Mouse (Mus musculus) lung, embryonic 15.5 days (tissue): ENCODE measurements around the gene Ficd. TPM values are rescaled to one million over a fixed set of nuclear protein-coding genes. Genes with fewer than 3 reads are reported as not detected.
"Not testable (repeated sequence)": the region's sequence is repeated elsewhere in the genome, so short reads cannot be mapped to it uniquely, and the experiment has no call there.

Source experiments
- ATAC-seq: fragments of 200-750 bp; cut with Nextera tagmentation; 2 replicates; pipeline ENCODE4 v1.8.0; 2017; ENCODE audit warnings: moderate number of reproducible peaks, borderline replicate concordance; ENCODE audit not compliant: low FRiP score, low TSS enrichment; ENCODE audit errors: extremely low read depth
- H3K27ac ChIP-seq: fragments of 300-500 bp; sonication (generic); 2 replicates; pipeline ENCODE4 v1.5.1; 2015; ENCODE audit warnings: moderate library complexity, mild to moderate bottlenecking, inconsistent platforms
- H3K27me3 ChIP-seq: fragments of 300-500 bp; sonication (generic); 2 replicates; pipeline ENCODE4 v1.6.1; 2015; ENCODE audit warnings: inconsistent platforms
- H3K36me3 ChIP-seq: fragments of 300-500 bp; sonication (generic); 2 replicates; pipeline ENCODE4 v1.6.1; 2015; ENCODE audit warnings: inconsistent platforms
- H3K4me1 ChIP-seq: fragments of 300-500 bp; sonication (generic); 2 replicates; pipeline ENCODE4 v1.6.1; 2015; ENCODE audit warnings: inconsistent platforms
- H3K4me2 ChIP-seq: fragments of 300-500 bp; sonication (generic); 2 replicates; pipeline ENCODE4 v1.6.1; 2015; ENCODE audit warnings: inconsistent platforms, mild to moderate bottlenecking, moderate library complexity
- H3K4me3 ChIP-seq: fragments of 300-500 bp; sonication (generic); 2 replicates; pipeline ENCODE4 v1.5.1; 2015; ENCODE audit warnings: mild to moderate bottlenecking, inconsistent platforms
- H3K9ac ChIP-seq: fragments of 300-500 bp; sonication (generic); 2 replicates; pipeline ENCODE4 v1.6.1; 2015; ENCODE audit warnings: inconsistent platforms
- H3K9me3 ChIP-seq: fragments of 300-500 bp; sonication (generic); 2 replicates; pipeline ENCODE4 v1.6.1; 2016; ENCODE audit warnings: inconsistent platforms
- WGBS: fragments of 180-500 bp; shearing (Covaris S2); methylation state at CpG from one replicate; pipeline ENCODE4 v1.1.7; 2015; 5-methylcytosine and 5-hydroxymethylcytosine counted together
- polyA plus RNA-seq: library from polyadenylated mRNA; unstranded; fragments of >200 nt; fragmentation: Nextera tagmentation; extraction: Ambion mirVana; gene quantifications from 2 replicates; pipeline ENCODE4 v1.2.1, GENCODE M21; 2015

The Ficd gene
- polyA plus RNA-seq, 1 experiment from 2014 or later, result 6.6 TPM

GRCm38 (mm10) chr5:113780082-113780752 lies 44.6 kb downstream of the Ficd start:
- Histone ChIP-seq H3K27me3 (peaks cover 4% of the 10 kb centered on the region; the same call in 1 of the 2 replicates), H3K9ac (no peak overlapping the region), H3K36me3 (peaks cover 19% of the 10 kb centered on the region), H3K4me2 (no peak overlapping the region), H3K4me1 (peaks cover 23% of the 10 kb centered on the region), H3K9me3 (no peaks in the 10 kb centered on the region), H3K27ac (no peak overlapping the region), H3K4me3 (no peak overlapping the region)
- 95% methylated on average over 3 of the region's 3 CpGs for whole genome bisulfite sequencing
- ATAC-seq, result no peak

- H3K9ac ChIP-seq, result no peak overlapping the region
- ATAC-seq, result no peak
- WGBS, result 81% methylated on average over 5 of the region's 5 CpGs
- H3K27me3 ChIP-seq, result peaks cover 4% of the 10 kb centered on the region; the same call in 1 of the 2 replicates
- no peak overlapping the region for H3K27ac ChIP-seq
- peaks cover 14% of the 10 kb centered on the region for H3K36me3 ChIP-seq
- H3K4me1 ChIP-seq, result peaks cover 23% of the 10 kb centered on the region
- H3K4me2 ChIP-seq, result no peak overlapping the region
- no peaks in the 10 kb centered on the region for H3K9me3 ChIP-seq
- H3K4me3 ChIP-seq, result no peak overlapping the region
These were observed 45.2 kb downstream of the Ficd start for GRCm38 (mm10) chr5:113780763-113781162.

GRCm38 (mm10) chr5:113781254-113781653 lies 45.7 kb downstream of the Ficd start:
- H3K36me3 ChIP-seq, result peaks cover 9% of the 10 kb centered on the region
- peaks cover 23% of the 10 kb centered on the region for H3K4me1 ChIP-seq
- H3K9ac ChIP-seq, result no peak overlapping the region
- no peaks in the 10 kb centered on the region for H3K9me3 ChIP-seq
- H3K4me3 ChIP-seq, result no peak overlapping the region
- peaks cover 4% of the 10 kb centered on the region; the same call in 1 of the 2 replicates for H3K27me3 ChIP-seq
- no peak overlapping the region for H3K27ac ChIP-seq
- ATAC-seq, result no peak
- 78% methylated on average over 7 of the region's 7 CpGs for WGBS
- H3K4me2 ChIP-seq, result no peak overlapping the region

DNA sequence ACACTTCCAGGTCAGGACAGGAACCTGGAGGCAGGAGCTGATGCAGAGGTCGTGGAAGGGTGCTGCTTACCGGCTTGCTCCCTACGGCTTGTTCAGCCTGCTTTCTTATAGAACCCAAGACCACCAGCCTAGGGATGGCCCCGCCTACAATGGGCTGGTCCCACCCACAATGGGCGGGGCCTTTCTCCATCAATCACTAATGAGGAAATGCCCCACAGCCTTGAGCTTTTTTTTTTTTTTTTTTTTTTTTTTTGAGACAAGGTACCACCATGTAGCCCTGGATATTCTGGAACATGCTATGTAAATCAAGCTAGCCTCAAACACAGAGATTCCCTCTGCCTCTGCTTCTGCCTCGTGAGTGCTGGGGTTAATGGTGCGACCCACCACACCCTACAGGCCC lies 46.3 kb downstream of the Ficd start:
- Histone ChIP-seq H3K27me3 (peaks cover 4% of the 10 kb centered on the region; the same call in 1 of the 2 replicates), H3K4me2 (no peak overlapping the region), H3K36me3 (peaks cover 4% of the 10 kb centered on the region), H3K4me1 (peaks cover 23% of the 10 kb centered on the region), H3K9me3 (no peaks in the 10 kb centered on the region), H3K27ac (no peak overlapping the region), H3K4me3 (no peak overlapping the region), H3K9ac (no peak overlapping the region)
- no peak for ATAC-seq
- 78% methylated on average over 7 of the region's 7 CpGs for WGBS

GRCm38 (mm10) chr5:113782624-113783023 lies 47.0 kb downstream of the Ficd start:
- H3K4me3 ChIP-seq, result no peak overlapping the region
- H3K9ac ChIP-seq, result no peak overlapping the region
- peak overlapping the region; percentile 89 for H3K27ac ChIP-seq
- H3K4me2 ChIP-seq, result no peak overlapping the region
- no peaks in the 10 kb centered on the region for H3K36me3 ChIP-seq
- no peak for ATAC-seq
- 76% methylated on average over 7 of the region's 7 CpGs for WGBS
- H3K9me3 ChIP-seq, result no peaks in the 10 kb centered on the region
- H3K4me1 ChIP-seq, result peaks cover 23% of the 10 kb centered on the region
- peaks cover 4% of the 10 kb centered on the region; the same call in 1 of the 2 replicates for H3K27me3 ChIP-seq

DNA sequence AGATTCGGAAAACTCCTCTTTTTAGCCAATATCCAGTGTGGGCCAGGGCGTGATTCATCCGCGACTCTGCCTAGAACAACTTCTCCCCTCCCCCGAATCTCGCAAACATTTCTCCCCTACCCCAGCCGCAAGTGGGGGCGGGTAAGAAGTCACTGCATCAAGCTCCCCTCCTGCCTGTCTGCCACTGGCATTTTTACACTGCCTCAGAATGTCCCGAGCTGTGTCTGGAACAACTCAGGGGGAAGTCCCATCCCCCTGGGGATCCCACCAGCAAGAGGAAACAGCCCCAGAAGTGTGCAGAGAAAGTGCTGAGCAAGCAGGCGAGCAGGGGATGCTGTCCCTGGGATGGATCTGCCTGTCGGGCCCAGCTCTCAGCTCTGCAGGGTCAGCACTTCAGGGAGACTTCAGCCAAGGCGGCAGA lies 48.0 kb downstream of the Ficd start:
- Histone ChIP-seq H3K27ac (peak overlapping the region; percentile 89), H3K27me3 (peaks cover 4% of the 10 kb centered on the region; the same call in 1 of the 2 replicates), H3K4me1 (peaks cover 26% of the 10 kb centered on the region), H3K9ac (no peak overlapping the region), H3K9me3 (no peaks in the 10 kb centered on the region), H3K4me2 (peak overlapping the region; percentile 29; the same call in 1 of the 2 replicates), H3K4me3 (peak overlapping the region; percentile 5; the same call in 1 of the 2 replicates), H3K36me3 (no peaks in the 10 kb centered on the region)
- 11% methylated on average over 12 of the region's 12 CpGs for WGBS
- peak; percentile 72 for ATAC-seq

DNA sequence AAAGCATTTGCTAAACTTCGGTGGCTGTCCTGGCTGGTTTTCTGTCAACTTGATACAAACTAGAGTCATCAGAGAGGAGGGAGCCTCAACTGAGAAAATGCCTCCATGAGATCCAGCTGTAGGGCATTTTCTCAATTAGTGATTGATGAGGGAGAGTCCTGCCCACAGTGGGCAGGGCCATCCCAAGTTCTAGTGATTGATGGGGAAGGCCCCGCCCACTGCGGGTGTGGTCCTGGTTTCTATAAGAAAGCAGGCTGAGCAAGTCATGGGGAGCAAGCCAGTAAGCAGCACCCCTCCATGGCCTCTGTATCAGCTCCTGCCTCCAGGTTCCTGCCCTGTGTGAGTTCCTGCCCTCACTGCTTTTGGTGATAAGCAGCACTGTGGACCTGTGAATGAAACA lies 48.5 kb downstream of the Ficd start:
- H3K36me3 ChIP-seq, H3K4me3 ChIP-seq, H3K9me3 ChIP-seq, H3K27me3 ChIP-seq, H3K9ac ChIP-seq: not testable (repeated sequence)
- peak; percentile 5; the same call in 1 of the 2 replicates for ATAC-seq
- 24% methylated on average over 3 of the region's 3 CpGs for WGBS
- H3K4me2 ChIP-seq, result peak overlapping the region; percentile 29; the same call in 1 of the 2 replicates
- peak overlapping the region; percentile 89 for H3K27ac ChIP-seq
- peaks cover 32% of the 10 kb centered on the region for H3K4me1 ChIP-seq

DNA sequence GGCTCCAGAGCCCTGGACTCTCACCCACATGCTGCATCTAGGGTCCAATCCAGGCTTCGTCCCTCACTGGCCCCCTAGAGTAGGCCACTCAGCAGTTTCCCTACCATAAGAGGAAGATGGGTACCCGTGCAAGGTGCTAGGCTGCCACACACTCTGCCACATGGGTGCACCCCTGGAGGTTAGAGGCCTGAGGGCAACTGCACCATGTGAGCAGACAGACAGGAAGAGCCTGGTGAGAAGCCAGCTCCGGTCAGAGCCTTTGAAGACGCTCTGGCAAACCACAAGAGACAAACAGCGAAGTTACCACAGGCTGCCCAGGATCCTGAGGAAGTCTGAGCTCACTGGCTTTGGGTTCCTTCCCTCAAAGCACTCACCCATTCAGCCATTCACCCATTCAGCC lies 51.4 kb downstream of the Ficd start:
- 70% methylated on average over 5 of the region's 5 CpGs for WGBS

DNA sequence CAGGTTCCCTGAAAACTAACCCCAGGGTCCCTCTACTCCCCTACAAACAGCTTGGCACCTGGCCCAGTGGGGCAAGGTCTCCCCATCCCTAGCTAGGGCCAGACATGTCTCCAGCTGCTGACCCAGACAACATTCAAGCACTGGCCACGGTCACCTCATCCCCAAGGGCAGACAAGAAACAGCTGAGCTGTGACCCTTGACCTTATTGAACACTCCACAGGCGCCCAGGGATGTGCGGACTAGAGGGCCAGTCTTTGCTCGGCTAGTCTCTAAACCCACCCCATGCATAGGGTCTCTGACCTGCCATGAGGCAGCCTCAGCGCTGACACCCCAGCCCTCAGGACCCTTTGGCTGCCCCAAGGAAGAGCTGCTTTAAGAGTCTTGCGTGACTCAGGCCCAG lies 53.0 kb downstream of the Ficd start:
- ATAC-seq, result 0 out of 2 replicates have a peak, but pooled peaks have one; percentile 3
- no peak overlapping the region for H3K4me2 ChIP-seq
- 30% methylated on average over 6 of the region's 6 CpGs for WGBS

More for the DNA sequence above, 51.4 kb downstream of the Ficd start:
- Histone ChIP-seq H3K4me3 (no peak overlapping the region), H3K4me2 (no peak overlapping the region), H3K9ac (no peak overlapping the region), H3K27me3 (peaks cover 4% of the 10 kb centered on the region; the same call in 1 of the 2 replicates), H3K9me3 (no peaks in the 10 kb centered on the region), H3K4me1 (peaks cover 59% of the 10 kb centered on the region), H3K36me3 (no peaks in the 10 kb centered on the region), H3K27ac (no peak overlapping the region)
- no peak for ATAC-seq

DNA sequence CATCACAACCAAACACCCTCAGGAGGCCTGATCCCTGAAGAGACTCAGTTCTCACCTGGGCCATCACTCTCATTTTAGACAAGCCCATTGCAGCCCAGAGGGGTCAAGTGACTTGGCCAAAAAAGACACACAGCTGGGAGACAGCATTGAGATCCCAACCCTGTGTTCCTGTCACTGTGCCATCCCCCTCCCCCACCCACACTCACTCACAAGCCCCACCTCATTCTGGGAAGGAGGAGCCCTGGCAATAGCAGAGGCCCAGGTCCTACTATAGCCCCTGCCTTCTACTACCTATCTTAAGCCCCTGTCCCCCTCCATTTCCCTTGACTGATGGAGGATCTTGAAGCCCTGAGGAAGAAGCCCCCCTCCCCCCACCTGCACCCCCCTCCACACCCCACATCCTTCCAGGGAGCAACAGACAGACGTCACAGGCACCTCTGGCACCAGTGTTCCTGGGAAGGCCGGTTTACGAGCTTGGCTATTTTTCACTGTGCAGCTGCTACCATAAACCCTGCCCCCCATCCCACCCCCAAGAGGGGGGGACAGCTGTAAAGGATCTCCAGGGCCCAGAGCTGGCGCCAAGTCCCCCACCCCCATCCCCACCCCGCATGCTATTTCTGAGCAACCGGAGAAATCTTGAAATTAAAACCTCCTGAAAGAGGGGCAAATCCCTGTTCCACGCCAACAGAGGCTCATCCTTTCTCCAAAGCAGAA lies 53.6 kb downstream of the Ficd start:
- H3K4me2 ChIP-seq, result no peak overlapping the region
- peak; percentile 86 for ATAC-seq
- peak overlapping the region; percentile 84 for H3K27ac ChIP-seq
- WGBS, result 26% methylated on average over 7 of the region's 7 CpGs
- H3K27me3 ChIP-seq, result no peaks in the 10 kb centered on the region; the same call in 1 of the 2 replicates
- H3K36me3 ChIP-seq, result no peaks in the 10 kb centered on the region
- H3K9ac ChIP-seq, result no peak overlapping the region
- H3K4me1 ChIP-seq, result peaks cover 55% of the 10 kb centered on the region
- no peak overlapping the region for H3K4me3 ChIP-seq
- no peaks in the 10 kb centered on the region for H3K9me3 ChIP-seq

More for the DNA sequence above, 53.0 kb downstream of the Ficd start:
- peaks cover 2% of the 10 kb centered on the region; the same call in 1 of the 2 replicates for H3K27me3 ChIP-seq
- H3K36me3 ChIP-seq, result no peaks in the 10 kb centered on the region
- H3K9ac ChIP-seq, result no peak overlapping the region
- H3K27ac ChIP-seq, result peak overlapping the region; percentile 84
- no peaks in the 10 kb centered on the region for H3K9me3 ChIP-seq
- H3K4me3 ChIP-seq, result no peak overlapping the region
- peaks cover 60% of the 10 kb centered on the region for H3K4me1 ChIP-seq
